Comparison of ENCODE assay signal across 29 mouse cellular contexts in genomic region chr1:107397481-107397880, GRCm38 (mm10). TPM values are rescaled to one million over a fixed set of nuclear protein-coding genes. Genes with fewer than 3 reads are reported as not detected.
DNase-seq lines count a peak whose midpoint lies in the region; ATAC-seq and TF ChIP-seq lines count a peak whose summit lies in the region.
"Had no signal": no experiment of that assay in that cellular context is flagged by ENCODE, and none has a peak within 500 bp of the region (broad histone marks: within the 10 kb centered on the region; RNA-seq: fewer than 3 reads in every experiment).

No protein-coding gene starts in this region.

- no peak for TF ChIP-seq RAD21 in MEL (IDR thresholded peaks at IDR 0.05; ENCODE audit: low read depth, low read length)

- H3K9ac ChIP-seq in liver, embryonic 13.5 days = no peak overlapping the region
- no peak overlapping the region for H3K9ac ChIP-seq in liver, embryonic 12.5 days
- no peak overlapping the region for H3K9ac ChIP-seq in MEL (ENCODE audit: control insufficient read depth, low read depth, low read length, poor library complexity, severe bottlenecking)
- H3K9ac ChIP-seq in liver, postnatal 0 days (replicated peaks) = no peak overlapping the region
- H3K9ac ChIP-seq: embryonic facial prominence, embryonic 13.5 days; forebrain, embryonic 13.5 days; forebrain, postnatal 0 days; heart, embryonic 15.5 days; hindbrain, embryonic 13.5 days had no signal

- no peaks in the 10 kb centered on the region for H3K4me1 ChIP-seq in liver, embryonic 13.5 days (replicated peaks)
- no peaks in the 10 kb centered on the region for H3K4me1 ChIP-seq in liver, embryonic 12.5 days
- H3K4me1 ChIP-seq in MEL (ENCODE audit: control insufficient read depth in 1 of 2, insufficient read depth in 2 of 2, low read length in 2 of 2) = peaks cover 9 to 16% of the 10 kb centered on the region in 2 experiments; a peak in 3 of 4 replicates
- H3K4me1 ChIP-seq in liver, postnatal 0 days (ENCODE audit: insufficient read depth) = no peaks in the 10 kb centered on the region
- no peaks in the 10 kb centered on the region for H3K4me1 ChIP-seq in heart, embryonic 10.5 days
- H3K4me1 ChIP-seq: embryonic facial prominence, embryonic 13.5 days; forebrain, embryonic 13.5 days; heart, embryonic 15.5 days; hindbrain, embryonic 13.5 days had no signal

- H3K27ac ChIP-seq in liver, embryonic 13.5 days = no peak overlapping the region
- no peak overlapping the region for H3K27ac ChIP-seq in liver, embryonic 12.5 days
- no peak overlapping the region for H3K27ac ChIP-seq in MEL (ENCODE audit: control insufficient read depth, low read depth, low read length)
- H3K27ac ChIP-seq in liver, postnatal 0 days (ENCODE audit: low read depth) = no peak overlapping the region
- H3K27ac ChIP-seq in gastrocnemius, adult 2 months = no peak overlapping the region
- H3K27ac ChIP-seq in heart, embryonic 10.5 days = no peak overlapping the region
- H3K27ac ChIP-seq: embryonic facial prominence, embryonic 13.5 days; forebrain, embryonic 13.5 days; heart, embryonic 15.5 days; hindbrain, embryonic 13.5 days; hindbrain, postnatal 0 days had no signal

- TF ChIP-seq POLR2A in MEL (IDR thresholded peaks at IDR 0.05; ENCODE audit: control insufficient read depth in 1 of 2, insufficient read depth in 1 of 2, low read depth in 1 of 2, low read length in 2 of 2, poor library complexity in 1 of 2) = peak in 1 of 2 experiments; percentile 73; a peak in 1 of 4 replicates

- intact Hi-C loops in gastrocnemius, adult 2 months (cut with DNase I) = no loop called here

- ATAC-seq in liver, embryonic 13.5 days (ENCODE audit: low read depth) = peak; percentile 71; the same call in 1 of the 2 replicates
- no peak for ATAC-seq in liver, embryonic 12.5 days
- ATAC-seq in liver, postnatal 0 days = no peak
- ATAC-seq: forebrain, embryonic 13.5 days; forebrain, postnatal 0 days; hindbrain, postnatal 0 days had no signal

- H3K4me3 ChIP-seq in liver, embryonic 13.5 days (replicated peaks) = no peak overlapping the region
- H3K4me3 ChIP-seq in liver, embryonic 12.5 days = no peak overlapping the region
- no peak overlapping the region for H3K4me3 ChIP-seq in MEL (ENCODE audit: control insufficient read depth in 1 of 2, insufficient read depth in 1 of 2, low read depth in 2 of 2, low read length in 2 of 2)
- no peak overlapping the region for H3K4me3 ChIP-seq in liver, postnatal 0 days (ENCODE audit: low read depth, low read length)
- H3K4me3 ChIP-seq in gastrocnemius, adult 2 months = no peak overlapping the region
- H3K4me3 ChIP-seq in heart, embryonic 10.5 days = no peak overlapping the region
- H3K4me3 ChIP-seq: embryonic facial prominence, embryonic 13.5 days; forebrain, embryonic 13.5 days; heart, embryonic 15.5 days; hindbrain, embryonic 13.5 days had no signal

- no peaks in the 10 kb centered on the region for H3K36me3 ChIP-seq in liver, embryonic 13.5 days
- no peaks in the 10 kb centered on the region for H3K36me3 ChIP-seq in liver, embryonic 12.5 days
- H3K36me3 ChIP-seq in MEL (ENCODE audit: control insufficient read depth in 1 of 2, insufficient read depth in 2 of 2, low read length in 2 of 2) = peaks cover 0 to 13% of the 10 kb centered on the region in 2 experiments; a peak in 2 of 4 replicates
- H3K36me3 ChIP-seq in liver, postnatal 0 days (replicated peaks; ENCODE audit: insufficient read depth, low read length) = no peaks in the 10 kb centered on the region
- H3K36me3 ChIP-seq in heart, embryonic 10.5 days = no peaks in the 10 kb centered on the region
- H3K36me3 ChIP-seq: embryonic facial prominence, embryonic 13.5 days; heart, embryonic 15.5 days; hindbrain, embryonic 13.5 days had no signal

- no peaks in the 10 kb centered on the region for H3K79me2 ChIP-seq in MEL (ENCODE audit: control insufficient read depth, insufficient read depth, low read length, poor library complexity)

- H3K9me3 ChIP-seq in liver, embryonic 13.5 days (replicated peaks) = no peaks in the 10 kb centered on the region
- no peaks in the 10 kb centered on the region for H3K9me3 ChIP-seq in liver, embryonic 12.5 days (replicated peaks)
- H3K9me3 ChIP-seq in MEL (replicated peaks; ENCODE audit: insufficient read depth, low read length) = no peaks in the 10 kb centered on the region
- no peaks in the 10 kb centered on the region for H3K9me3 ChIP-seq in liver, postnatal 0 days (ENCODE audit: low read length)
- no peaks in the 10 kb centered on the region for H3K9me3 ChIP-seq in heart, embryonic 10.5 days
- H3K9me3 ChIP-seq: embryonic facial prominence, embryonic 13.5 days; forebrain, embryonic 13.5 days; heart, embryonic 15.5 days; hindbrain, embryonic 13.5 days had no signal

- no peak for DNase-seq in liver, embryonic 13.5 days
- DNase-seq in MEL (ENCODE audit: low read depth, low spot score) = peak; percentile 92
- DNase-seq in liver, postnatal 0 days = no peak
- no peak for DNase-seq in gastrocnemius, adult 2 months
- no peak for DNase-seq in kidney, postnatal 14 days
- no peak for DNase-seq in heart, embryonic 10.5 days (ENCODE audit: low spot score)
- DNase-seq: adrenal gland, postnatal 10 days; cerebellum, adult 11 months; cerebellum, adult 8-10 months; cerebellum, postnatal 14 days; forebrain, postnatal 0 days; gastrocnemius, postnatal 25 days; heart, adult 18-20 months; heart, postnatal 14 days had no signal

- no peak overlapping the region for H3K4me2 ChIP-seq in liver, embryonic 13.5 days
- H3K4me2 ChIP-seq in liver, embryonic 12.5 days = no peak overlapping the region
- H3K4me2 ChIP-seq in liver, postnatal 0 days (ENCODE audit: low read depth, low read length) = no peak overlapping the region
- H3K4me2 ChIP-seq: embryonic facial prominence, embryonic 13.5 days; forebrain, embryonic 13.5 days; heart, embryonic 11.5 days; heart, embryonic 15.5 days; hindbrain, embryonic 13.5 days had no signal

- no peak for TF ChIP-seq CTCF in MEL (IDR thresholded peaks at IDR 0.05 in 2 of 3, conservative IDR thresholded peaks at IDR 0.05 in 1 of 3; ENCODE audit: control insufficient read depth in 1 of 3, insufficient read depth in 1 of 3, low read depth in 2 of 3, low read length in 3 of 3, poor library complexity in 1 of 3, severe bottlenecking in 1 of 3)
- no peak for TF ChIP-seq CTCF in liver, postnatal 0 days (IDR thresholded peaks at IDR 0.05; ENCODE audit: low read depth)
- TF ChIP-seq CTCF in gastrocnemius, adult 2 months (IDR thresholded peaks at IDR 0.05) = no peak

- TF ChIP-seq EP300 in MEL (IDR thresholded peaks at IDR 0.05; ENCODE audit: low read depth in 1 of 2, low read length in 2 of 2) = peak; percentile 99
- TF ChIP-seq EP300 in liver, postnatal 0 days (IDR thresholded peaks at IDR 0.05; ENCODE audit: low read depth) = peak; percentile 41; the same call in 1 of the 2 replicates

- 18% methylated on average over 1 of the region's 1 CpGs for WGBS in liver, embryonic 13.5 days (ENCODE audit: insufficient replicate concordance)
- 55% methylated on average over 1 of the region's 1 CpGs for WGBS in liver, embryonic 12.5 days (ENCODE audit: insufficient replicate concordance)
- 33% methylated on average over 1 of the region's 1 CpGs for WGBS in liver, postnatal 0 days (ENCODE audit: insufficient replicate concordance)
- WGBS in heart, embryonic 10.5 days = 71% methylated on average over 1 of the region's 1 CpGs

- H3K27me3 ChIP-seq in liver, embryonic 13.5 days = no peaks in the 10 kb centered on the region
- H3K27me3 ChIP-seq in liver, embryonic 12.5 days (replicated peaks) = no peaks in the 10 kb centered on the region
- H3K27me3 ChIP-seq in MEL (ENCODE audit: control insufficient read depth in 1 of 2, insufficient read depth in 2 of 2, low read length in 2 of 2) = no peaks in the 10 kb centered on the region
- no peaks in the 10 kb centered on the region for H3K27me3 ChIP-seq in liver, postnatal 0 days (ENCODE audit: insufficient read depth, low read length)
- no peaks in the 10 kb centered on the region for H3K27me3 ChIP-seq in heart, embryonic 10.5 days (ENCODE audit: insufficient read depth, poor library complexity, severe bottlenecking)
- H3K27me3 ChIP-seq: embryonic facial prominence, embryonic 13.5 days; forebrain, embryonic 13.5 days; heart, embryonic 15.5 days; hindbrain, embryonic 13.5 days had no signal

TF ChIP-seq in MEL, 35 proteins besides CTCF, POLR2A, EP300 and RAD21 (continues in another document):
- peak; percentile 95 for TF ChIP-seq POLR2AphosphoS2 (IDR thresholded peaks at IDR 0.05; ENCODE audit: low read length)
- no peak for TF ChIP-seq MAX (IDR thresholded peaks at IDR 0.05; ENCODE audit: low read length)
- TF ChIP-seq CHD1 (IDR thresholded peaks at IDR 0.05; ENCODE audit: low read depth, low read length) = no peak
- no peak for TF ChIP-seq UBTF (IDR thresholded peaks at IDR 0.05; ENCODE audit: borderline replicate concordance, insufficient read depth, low read depth, low read length)
- no peak; the same call in 1 of the 2 replicates for TF ChIP-seq MAFK (IDR thresholded peaks at IDR 0.05; ENCODE audit: borderline replicate concordance, low read depth, low read length)
- no peak for TF ChIP-seq KAT2A (conservative IDR thresholded peaks at IDR 0.05; ENCODE audit: low read depth, low read length)
- peak; percentile 99 for TF ChIP-seq ZMIZ1 (IDR thresholded peaks at IDR 0.05; ENCODE audit: low read depth, low read length)
- TF ChIP-seq TCF12 (IDR thresholded peaks at IDR 0.05; ENCODE audit: low read depth, low read length) = peak; percentile 97
- TF ChIP-seq JUND (IDR thresholded peaks at IDR 0.05; ENCODE audit: low read depth, low read length) = no peak; the same call in 1 of the 2 replicates

RNA-seq across cellular contexts. Expression of gene Serpinb7, which starts 2.0 kb away (rescaled TPM):
- polyA plus RNA-seq in liver, embryonic 13.5 days (2015; fragmentation: Nextera tagmentation; extraction: Ambion mirVana) = 0.06 TPM in 1 of 2 replicates, not detected in the other
- polyA plus RNA-seq in liver, embryonic 12.5 days (2016; fragmentation: Nextera tagmentation; extraction: Ambion mirVana) = not detected in 2 replicates
- not detected in 2 replicates for total RNA-seq in MEL (2012; rRNA removed)
- polyA plus RNA-seq in MEL (2012; ENCODE audit: insufficient read depth in 1 of 2, insufficient read length in 2 of 2, low read depth in 1 of 2, low replicate concordance in 2 of 2, missing spikeins in 1 of 2) = not detected
- not detected in 2 replicates for polyA plus RNA-seq in liver, postnatal 0 days (2015; fragmentation: Nextera tagmentation; extraction: Ambion mirVana)
- under 1 TPM in 1 of 2 experiments, not detected in 1; 0.13 TPM for total RNA-seq in gastrocnemius, adult 2 months (2021)
- polyA plus RNA-seq in heart, embryonic 10.5 days (2016; fragmentation: Nextera tagmentation; extraction: Ambion mirVana) = not detected in 2 replicates
- total RNA-seq: adrenal gland, postnatal 10 days; adrenal gland, postnatal 4 days; ES-E14; forebrain, postnatal 0 days; gastrocnemius, postnatal 25 days; heart, adult 18-20 months; heart, postnatal 14 days; hematopoietic stem cell, adult 5-6 weeks; hindbrain, postnatal 0 days had no signal
- polyA plus RNA-seq: cortical plate, adult 2 months; forebrain, embryonic 13.5 days; forebrain, postnatal 0 days; heart, embryonic 11.5 days; hindbrain, embryonic 13.5 days; intestine, embryonic 14.5 days had no signal

RNA-seq across cellular contexts. Expression of gene Serpinb11, which starts 36.5 kb away (rescaled TPM):
- polyA plus RNA-seq in liver, embryonic 13.5 days (2015; fragmentation: Nextera tagmentation; extraction: Ambion mirVana) = not detected in 2 replicates
- polyA plus RNA-seq in liver, embryonic 12.5 days (2016; fragmentation: Nextera tagmentation; extraction: Ambion mirVana) = not detected in 2 replicates
- not detected in 2 replicates for total RNA-seq in MEL (2012; rRNA removed)
- not detected for polyA plus RNA-seq in MEL (2012; ENCODE audit: insufficient read depth in 1 of 2, insufficient read length in 2 of 2, low read depth in 1 of 2, low replicate concordance in 2 of 2, missing spikeins in 1 of 2)
- not detected in 2 replicates for polyA plus RNA-seq in liver, postnatal 0 days (2015; fragmentation: Nextera tagmentation; extraction: Ambion mirVana)
- not detected for total RNA-seq in gastrocnemius, adult 2 months (2021)
- polyA plus RNA-seq in heart, embryonic 10.5 days (2016; fragmentation: Nextera tagmentation; extraction: Ambion mirVana) = not detected in 2 replicates
- total RNA-seq: adrenal gland, postnatal 10 days; adrenal gland, postnatal 4 days; ES-E14; forebrain, postnatal 0 days; gastrocnemius, adult 18-20 months; gastrocnemius, postnatal 25 days; heart, postnatal 14 days; hematopoietic stem cell, adult 5-6 weeks; hindbrain, postnatal 0 days had no signal
- polyA plus RNA-seq: brain, embryonic 14.5 days; C2C12; forebrain, embryonic 13.5 days; forebrain, postnatal 0 days; heart, embryonic 11.5 days; heart, embryonic 15.5 days; hindbrain, embryonic 13.5 days; hindbrain, postnatal 0 days; intestine, embryonic 14.5 days had no signal
